Mouse (Mus musculus) fibroblast of lung, adult 2 months (primary cell): ENCODE measurements around the gene Gja10.

ENCODE experiments used
- DNase-seq: peaks from one replicate; pipeline ENCODE4 v3.0.0-alpha.2; 2011; ENCODE audit warnings: low read depth

Gene Gja10

GRCm38 (mm10) chr4:32560724-32561554 is 41.6 kb downstream of the Gja10 start:
- no peak for DNase-seq

GRCm38 (mm10) chr4:32560246-32560645 is 42.3 kb downstream of the Gja10 start:
- DNase-seq, result no peak

- DNase-seq, result no peak
Observed at GRCm38 (mm10) chr4:32555506-32555905, 47.1 kb downstream of the Gja10 start.

GRCm38 (mm10) chr4:32551337-32551736 is 51.2 kb downstream of the Gja10 start:
- DNase-seq, result no peak

DNA sequence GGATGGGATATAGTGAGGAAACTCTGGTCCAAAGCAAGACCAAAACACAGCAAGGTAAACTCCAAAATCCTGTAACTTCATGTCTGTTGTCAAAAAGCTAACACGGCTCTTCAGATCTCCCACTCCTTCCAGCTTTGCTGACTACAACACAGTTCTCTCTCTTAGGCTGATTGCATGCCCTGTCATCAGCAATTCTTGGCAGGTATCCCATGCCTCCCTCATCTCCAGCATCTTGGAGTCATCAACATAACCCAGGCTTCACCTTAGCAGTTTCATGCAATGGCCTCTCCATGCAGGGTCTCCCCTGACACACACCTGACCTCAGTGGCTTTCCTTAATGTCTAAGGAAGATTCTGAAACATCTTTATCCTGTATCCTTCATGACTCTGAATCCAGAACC is 53.4 kb downstream of the Gja10 start:
- no peak for DNase-seq
